Mouse (Mus musculus) R1 (cell line): ENCODE measurements around the gene Sult2a2.
"Not testable (repeated sequence)": the region's sequence is repeated elsewhere in the genome, so short reads cannot be mapped to it uniquely, and the experiment has no call there.

Experiments
- DNase-seq: peaks from one replicate; pipeline ENCODE4 v3.0.0-alpha.2; 2018; ENCODE audit warnings: low read depth, low spot score

Gene Sult2a2

GRCm38 (mm10) chr7:13733205-13733604 is at the start of gene Sult2a2:
TSS of gene Sult2a2 (plus strand) at chr7:13733505.
- not testable (repeated sequence) for DNase-seq

GRCm38 (mm10) chr7:13813913-13814312 is 80.6 kb downstream of the Sult2a2 start:
- DNase-seq, result no peak
